Mouse (Mus musculus) embryonic fibroblast, embryonic 13.5 days (primary cell): ENCODE measurements around the gene Naaa. TPM values are rescaled to one million over a fixed set of nuclear protein-coding genes. Genes with fewer than 3 reads are reported as not detected.
A peak's percentile ranks its signal among the peaks of the same experiment; 100 is the strongest.

Experiments used
- H3K27ac ChIP-seq: 2 replicates; pipeline ENCODE4 v1.5.1; 2012; ENCODE audit warnings: low read length, control low read depth, inconsistent platforms; ENCODE audit not compliant: insufficient read depth
- H3K4me1 ChIP-seq: 2 replicates; pipeline ENCODE4 v1.6.1; 2011; ENCODE audit warnings: low read length; ENCODE audit not compliant: control insufficient read depth, insufficient read depth
- H3K4me3 ChIP-seq: 2 replicates; pipeline ENCODE4 v1.5.1; 2011; ENCODE audit warnings: mild to moderate bottlenecking, control low read depth, low read length; ENCODE audit not compliant: insufficient read depth
- CTCF ChIP-seq: IDR thresholded peaks from 2 replicates; pipeline ENCODE4 v1.5.1; 2011; ENCODE audit warnings: mild to moderate bottlenecking, control low read depth, low read length, moderate library complexity, borderline replicate concordance; ENCODE audit not compliant: insufficient read depth
- POLR2A ChIP-seq: IDR thresholded peaks from 2 replicates; pipeline ENCODE4 v1.6.1; 2011; ENCODE audit warnings: low read depth, mild to moderate bottlenecking, control low read depth, low read length, moderate library complexity
- polyA plus RNA-seq: library from polyadenylated mRNA; stranded (reverse); fragments of >200 nt; gene quantifications from 2 replicates; pipeline ENCODE4 v1.2.4, GENCODE M21; 2011; ENCODE audit warnings: low read depth; ENCODE audit not compliant: missing spikeins, insufficient read length

Gene Naaa
- polyA plus RNA-seq, 1 experiment = 20.4 TPM

DNA sequence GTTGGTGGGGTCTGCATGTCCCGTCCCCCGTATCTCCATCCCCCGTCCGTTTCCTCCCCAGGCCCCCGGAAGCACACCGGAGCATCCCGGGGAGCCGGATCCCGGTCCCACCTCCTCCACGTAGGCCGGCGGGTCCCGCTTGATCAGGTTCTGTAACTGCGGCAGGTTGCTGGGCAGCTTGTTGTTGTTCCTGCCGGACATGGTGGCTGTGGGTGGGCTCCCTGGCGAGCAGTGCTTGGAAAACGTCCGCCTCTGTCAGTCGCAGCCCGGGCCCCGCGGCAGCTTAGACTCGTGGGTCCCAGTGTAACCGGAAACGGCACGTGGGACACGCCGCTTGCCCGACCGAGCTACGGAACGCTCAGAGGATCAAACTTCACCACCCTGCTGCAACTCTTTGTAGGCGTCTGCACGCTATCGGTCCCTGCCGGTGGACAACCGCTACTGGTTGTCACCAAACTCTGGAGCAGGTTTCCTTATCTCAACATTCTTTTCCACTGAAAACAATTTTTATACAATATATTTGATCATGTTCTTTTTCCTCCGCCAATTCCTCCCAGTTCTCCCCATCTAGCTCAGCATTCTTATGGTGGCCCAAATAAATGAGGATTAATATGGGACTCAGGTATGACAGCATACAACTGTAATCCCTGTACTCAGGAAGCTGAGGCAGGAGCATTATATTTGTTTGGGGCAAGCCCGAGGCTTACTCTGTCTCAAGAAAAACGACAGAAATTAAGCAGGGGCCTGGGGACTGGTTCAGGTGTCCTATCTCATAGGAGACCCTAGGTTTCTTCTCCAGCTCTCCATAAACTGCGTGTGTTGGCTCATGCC is 31.9 kb upstream of the Naaa start, which contains the start of gene Sdad1:
Gene Sdad1, minus strand, starts transcription at position 799 of the 831 bp plus-strand sequence.
- Histone ChIP-seq H3K4me1 (0 out of 2 replicates have a peak, but pooled peaks cover 2% of the 10 kb centered on the region), H3K27ac (peak within 1 kb of the TSS; percentile 39; the same call in 1 of the 2 replicates), H3K4me3 (peak within 1 kb of the TSS; percentile 93)
- peak; percentile 75 for TF ChIP-seq POLR2A
- TF ChIP-seq CTCF = peak; percentile 25; the same call in 1 of the 2 replicates

DNA sequence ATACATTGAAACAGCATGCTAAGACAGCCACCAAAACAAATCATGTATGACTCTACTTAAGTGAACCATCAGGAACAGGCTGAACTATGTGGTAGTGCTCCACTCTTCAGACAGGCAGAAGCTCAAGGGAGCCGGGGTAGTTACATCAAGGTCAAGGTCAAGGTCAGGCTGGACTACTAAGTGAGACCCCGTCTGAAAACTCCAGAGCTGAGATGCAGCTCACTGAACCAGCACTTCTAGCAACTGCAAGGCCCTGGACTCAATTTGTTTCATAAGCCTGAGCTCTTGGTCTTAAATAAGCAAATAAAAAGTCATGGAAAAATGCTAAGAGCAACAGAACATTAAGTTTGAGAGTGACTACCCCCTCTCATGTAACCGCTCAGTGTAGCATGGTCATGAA is 26.3 kb upstream of the Naaa start:
- TF ChIP-seq CTCF (no peak), POLR2A (no peak)
- H3K27ac ChIP-seq = no peak overlapping the region
- H3K4me1 ChIP-seq = 0 out of 2 replicates have a peak, but pooled peaks cover 2% of the 10 kb centered on the region
- H3K4me3 ChIP-seq = no peak overlapping the region

DNA sequence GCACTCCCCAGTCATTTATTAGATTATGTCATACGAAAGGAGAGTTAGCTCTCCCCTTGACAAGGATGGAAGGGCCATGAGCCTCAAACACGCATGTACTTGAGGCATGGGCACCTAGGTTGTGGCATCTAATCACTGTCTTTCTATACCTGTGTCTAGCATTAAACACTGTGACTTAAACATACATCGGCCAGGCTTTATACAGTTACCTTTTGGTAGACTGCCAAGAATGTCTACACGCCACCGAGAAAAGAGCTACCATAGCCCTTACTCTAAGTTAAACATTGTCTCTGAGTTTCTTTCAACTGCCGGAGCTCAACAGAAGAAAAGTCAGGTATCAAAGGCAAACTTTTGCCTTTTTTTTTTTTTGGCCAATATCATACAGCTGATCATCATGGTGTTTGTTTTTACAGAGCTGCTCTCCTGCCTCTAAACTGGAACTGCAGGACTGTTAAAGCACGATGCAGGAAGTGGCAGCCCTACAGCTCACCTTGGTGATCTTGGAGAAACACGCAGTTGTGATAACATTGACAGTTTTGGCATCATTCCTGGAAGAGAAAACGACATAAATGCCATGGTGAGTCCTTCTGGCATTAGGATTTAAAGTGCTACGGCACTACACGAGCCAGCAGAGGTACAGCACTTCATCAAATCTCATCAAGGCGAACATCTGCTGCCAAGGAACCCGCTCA is 24.3 kb upstream of the Naaa start:
- Histone ChIP-seq H3K4me3 (no peak overlapping the region), H3K4me1 (no peaks in the 10 kb centered on the region), H3K27ac (no peak overlapping the region)
- no peak for TF ChIP-seq POLR2A
- no peak for TF ChIP-seq CTCF

DNA sequence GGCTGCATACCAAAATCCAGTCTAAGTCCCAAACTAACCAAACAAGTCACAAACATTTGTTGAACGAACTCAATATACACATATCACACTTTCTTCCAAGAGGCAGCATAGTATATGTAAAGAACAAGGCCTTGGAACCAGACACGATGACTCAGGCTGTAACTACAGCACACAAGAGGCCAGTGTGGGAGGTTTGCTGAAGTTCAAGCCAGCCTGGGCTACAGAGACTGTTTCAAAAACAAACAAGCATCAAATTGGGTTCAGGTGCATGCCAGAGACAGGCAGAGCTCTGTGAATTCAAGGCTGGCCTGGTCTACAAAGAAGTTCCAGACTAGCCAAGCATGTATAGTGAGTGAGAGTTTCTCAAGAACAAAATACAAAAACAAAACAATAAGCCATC is 16.6 kb upstream of the Naaa start:
- no peaks in the 10 kb centered on the region for H3K4me1 ChIP-seq
- H3K4me3 ChIP-seq = no peak overlapping the region
- TF ChIP-seq CTCF (no peak), POLR2A (no peak)
- no peak overlapping the region for H3K27ac ChIP-seq

DNA sequence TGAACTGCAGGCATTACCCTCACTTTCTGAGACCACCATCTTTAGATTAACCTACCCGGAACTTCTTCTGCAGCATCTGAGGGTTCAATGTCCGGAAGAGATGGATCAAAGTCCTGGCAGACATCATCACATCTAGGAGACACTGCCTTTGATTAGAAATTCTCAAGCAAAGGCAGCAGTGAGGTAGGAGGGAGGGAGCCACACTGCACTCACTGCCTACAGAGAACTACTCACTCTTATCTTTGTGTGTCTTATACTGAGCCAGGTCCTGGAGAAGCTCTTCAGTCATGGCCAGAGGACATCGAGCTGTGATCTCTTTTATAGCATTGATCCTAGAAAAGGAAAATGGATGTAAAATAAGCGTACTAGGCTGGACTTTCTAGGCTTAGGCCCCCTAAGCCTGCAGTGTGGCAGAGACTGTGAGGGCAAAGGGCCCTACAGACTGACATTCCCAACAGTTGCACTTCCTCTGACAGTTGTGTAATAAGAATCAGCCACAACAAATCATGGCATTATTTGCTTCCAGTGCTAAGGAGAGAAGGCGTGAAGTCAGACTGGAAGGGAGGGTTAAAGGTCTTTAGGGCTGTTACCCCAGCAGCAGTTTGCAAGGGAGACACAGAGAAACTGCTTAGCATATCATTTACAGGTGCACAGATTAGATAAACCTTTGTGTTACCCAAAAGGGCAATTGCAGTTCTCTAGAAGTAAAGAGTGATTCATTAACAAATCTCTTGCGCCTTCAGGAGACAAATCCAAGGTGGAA is 13.9 kb upstream of the Naaa start:
- H3K4me3 ChIP-seq = no peak overlapping the region
- no peak overlapping the region for H3K27ac ChIP-seq
- no peaks in the 10 kb centered on the region for H3K4me1 ChIP-seq
- TF ChIP-seq POLR2A (no peak), CTCF (no peak)

DNA sequence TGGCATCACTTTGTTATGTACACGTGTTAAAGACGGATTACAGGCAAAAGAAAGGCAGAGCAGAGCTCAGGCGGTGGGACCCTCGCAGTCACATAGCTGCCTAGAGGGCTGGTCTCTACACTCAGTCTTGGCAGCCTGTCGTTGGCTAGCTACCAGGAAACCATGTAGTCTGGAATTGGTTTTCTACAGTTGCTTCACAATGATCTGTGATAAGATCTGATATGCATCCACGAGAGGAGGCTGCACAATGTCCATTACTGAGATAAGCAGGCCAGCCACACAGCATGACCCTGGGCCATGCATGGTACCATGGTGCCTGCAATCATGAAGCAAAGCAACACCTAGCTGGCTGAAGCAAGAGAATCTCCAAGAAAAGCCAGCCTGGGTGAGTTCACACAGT is 9.9 kb upstream of the Naaa start:
- TF ChIP-seq CTCF (no peak), POLR2A (no peak)
- Histone ChIP-seq H3K4me3 (no peak overlapping the region), H3K27ac (no peak overlapping the region), H3K4me1 (peaks cover 8% of the 10 kb centered on the region)

DNA sequence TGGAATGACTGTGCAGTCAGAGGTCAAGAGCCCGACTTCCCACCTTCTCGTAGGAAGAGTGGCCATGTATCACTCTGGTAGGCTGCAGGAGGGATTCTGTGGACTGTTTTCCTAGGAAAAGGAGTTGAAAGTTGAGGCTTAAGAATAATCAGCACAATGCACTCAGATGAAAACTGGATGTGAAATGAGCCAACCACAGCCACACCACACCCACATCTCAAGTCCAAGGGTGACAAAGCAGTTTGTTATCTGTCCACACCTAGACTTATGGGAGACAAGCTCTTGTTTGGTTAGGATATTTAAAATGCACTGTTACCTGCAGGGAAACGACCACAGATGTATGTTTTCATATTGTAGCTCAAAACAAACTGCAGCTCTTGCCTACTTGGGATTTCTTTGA is 5.1 kb upstream of the Naaa start:
- TF ChIP-seq CTCF (no peak), POLR2A (no peak)
- Histone ChIP-seq H3K27ac (peak overlapping the region; percentile 76), H3K4me1 (peaks cover 11% of the 10 kb centered on the region), H3K4me3 (no peak overlapping the region)

DNA sequence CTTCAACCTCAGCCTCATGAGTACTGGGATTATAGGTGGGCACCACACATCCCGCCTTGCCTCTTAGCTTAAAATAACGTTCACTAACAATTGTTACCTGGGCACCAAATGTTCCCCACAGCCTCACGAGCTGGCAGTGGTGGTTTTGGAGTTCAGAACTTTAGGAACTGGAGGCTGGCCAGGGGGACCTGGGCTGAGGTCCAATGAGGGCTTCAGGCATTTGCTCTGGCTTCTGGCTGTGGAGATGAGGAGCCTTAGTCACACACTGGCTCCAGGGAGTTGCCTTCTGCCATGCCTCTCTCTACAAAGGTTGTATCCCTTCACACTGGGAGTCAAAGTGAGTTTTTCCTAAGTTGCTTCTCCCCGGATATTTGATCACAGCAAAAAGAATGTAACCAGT is 4.6 kb upstream of the Naaa start:
- TF ChIP-seq CTCF (no peak), POLR2A (no peak)

DNA sequence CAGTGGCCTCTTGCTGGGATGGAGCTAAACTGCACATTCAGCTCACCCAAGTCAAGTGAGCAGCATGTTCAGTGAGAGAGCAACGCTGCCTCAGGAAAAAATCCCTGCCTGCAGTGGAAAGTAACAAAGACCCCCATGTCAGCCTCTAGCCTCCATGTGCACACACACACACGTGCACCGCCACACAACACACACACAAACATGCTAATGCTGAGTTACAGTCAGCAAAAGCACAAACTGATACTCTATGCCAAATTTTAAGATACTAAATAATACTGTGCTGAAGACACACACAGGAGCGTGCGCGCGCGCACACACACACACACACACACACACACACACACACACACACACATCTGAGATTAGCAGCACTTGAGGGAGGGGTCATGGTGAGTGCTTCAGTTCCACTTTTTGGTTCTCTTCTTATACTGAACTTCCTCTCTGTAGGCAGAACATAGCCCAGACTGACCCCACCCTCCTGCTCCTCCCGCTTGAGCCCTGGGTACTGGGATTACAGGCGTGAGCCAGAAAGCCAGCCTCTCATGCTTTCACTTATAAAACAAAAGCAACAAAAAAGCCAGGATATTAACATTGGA is 1.1 kb upstream of the Naaa start:
- Histone ChIP-seq H3K4me3 (no peak overlapping the region), H3K4me1 (peaks cover 11% of the 10 kb centered on the region), H3K27ac (no peak overlapping the region)
- TF ChIP-seq CTCF = no peak
- TF ChIP-seq POLR2A = no peak

More for the DNA sequence above, 4.6 kb upstream of the Naaa start:
- Histone ChIP-seq H3K27ac (peak overlapping the region; percentile 76), H3K4me3 (no peak overlapping the region), H3K4me1 (peaks cover 11% of the 10 kb centered on the region)
